Mouse (Mus musculus): Measurements from ENCODE around the gene Arsg. TPM values are rescaled to one million over a fixed set of nuclear protein-coding genes. Genes with fewer than 3 reads are reported as not detected.

Gene Arsg
- polyA plus RNA-seq, 1 experiment: 5.1 TPM

GRCm38 (mm10) chr11:109587019-109587418 lies 113.8 kb downstream of the Arsg start:
- H3K36me3 ChIP-seq (ENCODE audit: control insufficient read depth, insufficient read depth, low read length): no peaks in the 10 kb centered on the region
- TF ChIP-seq POLR2A (IDR thresholded peaks at IDR 0.05; ENCODE audit: low read depth, low read length) (no peak), CTCF (IDR thresholded peaks at IDR 0.05; ENCODE audit: extremely low read depth, insufficient read depth, insufficient read length, insufficient replicate concordance) (no peak)
- no peak overlapping the region for H3K4me3 ChIP-seq (ENCODE audit: extremely low read depth, insufficient read depth, insufficient read length)
- WGBS: 61% methylated on average over 13 of the region's 13 CpGs
- H3K27me3 ChIP-seq (ENCODE audit: control insufficient read depth, insufficient read depth, low read length): no peaks in the 10 kb centered on the region
- DNase-seq (ENCODE audit: low read depth in 1 of 2, low spot score in 2 of 2): no peak
- no peaks in the 10 kb centered on the region; the same call in 1 of the 2 replicates for H3K4me1 ChIP-seq (ENCODE audit: control insufficient read depth, insufficient read depth, insufficient read length)
- H3K27ac ChIP-seq (ENCODE audit: insufficient read depth, low read length): no peak overlapping the region

- Histone ChIP-seq H3K27me3 (ENCODE audit: control insufficient read depth, insufficient read depth, low read length) (no peaks in the 10 kb centered on the region), H3K4me1 (ENCODE audit: control insufficient read depth, insufficient read depth, insufficient read length) (no peaks in the 10 kb centered on the region; the same call in 1 of the 2 replicates), H3K27ac (ENCODE audit: insufficient read depth, low read length) (no peak overlapping the region), H3K36me3 (ENCODE audit: control insufficient read depth, insufficient read depth, low read length) (no peaks in the 10 kb centered on the region), H3K4me3 (ENCODE audit: extremely low read depth, insufficient read depth, insufficient read length) (no peak overlapping the region)
- DNase-seq (ENCODE audit: low read depth in 1 of 2, low spot score in 2 of 2): no peak
- 24% methylated on average over 15 of the region's 15 CpGs for WGBS
- TF ChIP-seq POLR2A (IDR thresholded peaks at IDR 0.05; ENCODE audit: low read depth, low read length): no peak
- TF ChIP-seq CTCF (IDR thresholded peaks at IDR 0.05; ENCODE audit: extremely low read depth, insufficient read depth, insufficient read length, insufficient replicate concordance): no peak
Measured at GRCm38 (mm10) chr11:109587638-109588374, 114.6 kb downstream of the Arsg start.

GRCm38 (mm10) chr11:109590012-109590411 lies 116.8 kb downstream of the Arsg start:
- Histone ChIP-seq H3K36me3 (ENCODE audit: control insufficient read depth, insufficient read depth, low read length) (no peaks in the 10 kb centered on the region), H3K27ac (ENCODE audit: insufficient read depth, low read length) (no peak overlapping the region), H3K4me3 (ENCODE audit: extremely low read depth, insufficient read depth, insufficient read length) (no peak overlapping the region), H3K4me1 (ENCODE audit: control insufficient read depth, insufficient read depth, insufficient read length) (no peaks in the 10 kb centered on the region; the same call in 1 of the 2 replicates), H3K27me3 (ENCODE audit: control insufficient read depth, insufficient read depth, low read length) (no peaks in the 10 kb centered on the region)
- 81% methylated on average over 8 of the region's 8 CpGs for WGBS
- DNase-seq (ENCODE audit: low read depth in 1 of 2, low spot score in 2 of 2): no peak
- TF ChIP-seq POLR2A (IDR thresholded peaks at IDR 0.05; ENCODE audit: low read depth, low read length): no peak
- TF ChIP-seq CTCF (IDR thresholded peaks at IDR 0.05; ENCODE audit: extremely low read depth, insufficient read depth, insufficient read length, insufficient replicate concordance): no peak

GRCm38 (mm10) chr11:109591511-109591910 lies 118.3 kb downstream of the Arsg start:
- H3K4me3 ChIP-seq (ENCODE audit: extremely low read depth, insufficient read depth, insufficient read length): no peak overlapping the region
- H3K36me3 ChIP-seq (ENCODE audit: control insufficient read depth, insufficient read depth, low read length): no peaks in the 10 kb centered on the region
- peak in 1 of 2 experiments; percentile 38 for DNase-seq (ENCODE audit: low read depth in 1 of 2, low spot score in 2 of 2)
- 72% methylated on average over 4 of the region's 4 CpGs for WGBS
- no peak overlapping the region for H3K27ac ChIP-seq (ENCODE audit: insufficient read depth, low read length)
- TF ChIP-seq POLR2A (IDR thresholded peaks at IDR 0.05; ENCODE audit: low read depth, low read length) (no peak), CTCF (IDR thresholded peaks at IDR 0.05; ENCODE audit: extremely low read depth, insufficient read depth, insufficient read length, insufficient replicate concordance) (no peak)
- H3K27me3 ChIP-seq (ENCODE audit: control insufficient read depth, insufficient read depth, low read length): no peaks in the 10 kb centered on the region
- no peaks in the 10 kb centered on the region; the same call in 1 of the 2 replicates for H3K4me1 ChIP-seq (ENCODE audit: control insufficient read depth, insufficient read depth, insufficient read length)

GRCm38 (mm10) chr11:109593200-109593981 lies 120.2 kb downstream of the Arsg start:
- TF ChIP-seq CTCF (IDR thresholded peaks at IDR 0.05; ENCODE audit: extremely low read depth, insufficient read depth, insufficient read length, insufficient replicate concordance) (no peak), POLR2A (IDR thresholded peaks at IDR 0.05; ENCODE audit: low read depth, low read length) (no peak)
- no peak for DNase-seq (ENCODE audit: low read depth in 1 of 2, low spot score in 2 of 2)
- H3K4me3 ChIP-seq (ENCODE audit: extremely low read depth, insufficient read depth, insufficient read length): no peak overlapping the region

GRCm38 (mm10) chr11:109594761-109595160 lies 121.6 kb downstream of the Arsg start:
- no peak for TF ChIP-seq CTCF (IDR thresholded peaks at IDR 0.05; ENCODE audit: extremely low read depth, insufficient read depth, insufficient read length, insufficient replicate concordance)
- no peak for TF ChIP-seq POLR2A (IDR thresholded peaks at IDR 0.05; ENCODE audit: low read depth, low read length)
- no peak overlapping the region for H3K4me3 ChIP-seq (ENCODE audit: extremely low read depth, insufficient read depth, insufficient read length)
- H3K27me3 ChIP-seq (ENCODE audit: control insufficient read depth, insufficient read depth, low read length): no peaks in the 10 kb centered on the region
- H3K36me3 ChIP-seq (ENCODE audit: control insufficient read depth, insufficient read depth, low read length): no peaks in the 10 kb centered on the region
- no peaks in the 10 kb centered on the region; the same call in 1 of the 2 replicates for H3K4me1 ChIP-seq (ENCODE audit: control insufficient read depth, insufficient read depth, insufficient read length)
- no peak overlapping the region for H3K27ac ChIP-seq (ENCODE audit: insufficient read depth, low read length)
- WGBS: 82% methylated on average over 8 of the region's 8 CpGs
- no peak for DNase-seq (ENCODE audit: low read depth in 1 of 2, low spot score in 2 of 2)

More at GRCm38 (mm10) chr11:109593200-109593981, 120.2 kb downstream of the Arsg start:
- Histone ChIP-seq H3K27ac (ENCODE audit: insufficient read depth, low read length) (no peak overlapping the region), H3K4me1 (ENCODE audit: control insufficient read depth, insufficient read depth, insufficient read length) (no peaks in the 10 kb centered on the region; the same call in 1 of the 2 replicates), H3K36me3 (ENCODE audit: control insufficient read depth, insufficient read depth, low read length) (no peaks in the 10 kb centered on the region), H3K27me3 (ENCODE audit: control insufficient read depth, insufficient read depth, low read length) (no peaks in the 10 kb centered on the region)
- 58% methylated on average over 6 of the region's 6 CpGs for WGBS

Measured in spleen, adult 2 months (tissue).